Mouse (Mus musculus): ENCODE measurements around the gene Gm10282.

Gene Gm10282

DNA sequence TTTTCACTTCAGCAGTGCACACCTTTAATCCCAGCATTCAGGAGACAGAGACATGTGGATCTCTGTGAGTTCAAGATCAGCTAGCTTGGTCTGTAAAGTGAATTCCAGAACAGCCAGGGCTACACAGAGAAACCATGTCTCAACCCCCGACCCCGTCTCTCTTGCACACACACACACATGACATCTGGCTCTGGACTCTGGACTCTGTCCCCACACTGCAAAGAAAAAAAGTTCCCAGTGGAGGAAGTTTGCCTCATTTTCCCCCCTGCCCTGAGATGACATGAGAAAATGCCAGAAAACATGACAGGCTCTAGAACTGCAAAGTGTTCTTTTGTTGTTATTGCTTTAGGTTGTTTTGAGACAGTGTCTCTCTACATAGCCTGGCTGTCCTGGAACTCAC is 45.2 kb downstream of the Gm10282 start:
- DNase-seq, result no peak

DNA sequence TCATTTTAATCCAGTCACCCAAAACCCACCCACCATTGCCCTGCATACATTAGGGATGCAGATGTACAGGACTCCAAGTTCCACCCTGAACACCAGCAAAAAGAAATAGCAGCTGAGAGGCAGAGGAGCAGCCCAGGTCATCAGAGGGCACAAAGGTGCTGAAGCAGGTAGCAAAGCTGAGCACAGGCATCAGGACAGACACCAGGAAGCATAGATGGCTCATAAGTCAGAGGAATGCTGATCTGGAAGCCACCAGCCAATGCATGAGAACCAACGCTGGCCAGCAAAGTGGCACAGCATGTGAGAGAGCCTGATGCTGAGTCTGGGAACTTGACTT is 47.2 kb downstream of the Gm10282 start:
- DNase-seq, result no peak

DNA sequence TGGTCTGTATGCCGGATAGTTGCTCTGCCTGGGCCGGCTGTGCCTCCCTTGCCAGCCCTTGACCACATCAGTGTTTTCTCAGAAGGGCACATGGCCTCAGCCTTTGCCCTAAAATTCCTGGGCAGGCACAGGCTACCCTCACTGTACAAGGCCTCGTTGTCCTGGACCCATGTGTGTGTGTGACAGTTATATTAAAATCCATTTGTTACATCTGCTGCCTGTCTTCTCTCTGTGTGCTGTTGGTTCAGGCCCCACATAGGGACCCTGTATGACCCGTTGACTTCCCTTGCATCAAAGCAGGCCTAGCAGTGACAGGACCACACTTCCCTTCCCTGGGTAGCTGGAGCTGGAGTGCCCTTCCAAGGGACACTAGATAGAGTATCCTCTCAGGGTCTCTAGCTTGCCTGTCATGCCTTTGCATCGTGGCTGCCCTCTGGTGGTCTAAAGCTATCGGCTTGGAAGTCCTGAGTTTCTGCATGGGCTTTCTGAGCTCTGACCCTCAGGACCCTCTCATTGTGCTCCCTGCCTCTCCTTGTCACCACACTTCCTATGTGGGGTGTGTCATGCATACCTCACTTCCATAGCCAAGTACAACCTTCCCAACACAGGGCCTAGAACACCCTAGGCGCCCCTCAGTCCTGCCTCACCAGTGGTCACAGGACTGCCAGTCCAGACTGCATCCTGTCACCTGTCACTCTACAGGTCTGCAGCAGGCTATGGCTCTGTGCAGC is 47.7 kb downstream of the Gm10282 start:
- DNase-seq, result peak; percentile 70

Data from lung, postnatal 10 days (tissue).